Mouse (Mus musculus) MEL (cell line): ENCODE measurements around the gene Vps9d1.

Source experiments
- CHD1 ChIP-seq: IDR thresholded peaks from 2 replicates; pipeline ENCODE4 v1.6.1; 2012; ENCODE audit warnings: low read depth, mild to moderate bottlenecking, inconsistent platforms, low read length, improper control_type of control experiment
- CTCF ChIP-seq, 3 experiments: IDR thresholded peaks in 2 of 3; conservative IDR thresholded peaks in 1 of 3; 2 replicates each; pipeline ENCODE4 v1.5.1; 2011 to 2012; ENCODE audit warnings: low read length in 3 of 3, low read depth in 2 of 3, mild to moderate bottlenecking in 2 of 3, improper control_type of control experiment in 1 of 3, inconsistent platforms in 1 of 3, mixed read lengths in 1 of 3, moderate library complexity in 1 of 3; ENCODE audit not compliant: control insufficient read depth in 1 of 3, insufficient read depth in 1 of 3, poor library complexity in 1 of 3, severe bottlenecking in 1 of 3
- MAZ ChIP-seq: IDR thresholded peaks from 2 replicates; pipeline ENCODE4 v1.6.1; 2012; ENCODE audit warnings: low read depth, mild to moderate bottlenecking, inconsistent platforms, low read length, improper control_type of control experiment
- POLR2A ChIP-seq, 2 experiments: IDR thresholded peaks; 2 replicates each; pipeline ENCODE4 v1.6.1; 2011 to 2012; ENCODE audit warnings: low read length in 2 of 2, mild to moderate bottlenecking in 2 of 2, control low read depth in 1 of 2, improper control_type of control experiment in 1 of 2, low read depth in 1 of 2, moderate library complexity in 1 of 2; ENCODE audit not compliant: control insufficient read depth in 1 of 2, insufficient read depth in 1 of 2, poor library complexity in 1 of 2

- TF ChIP-seq CHD1 (no peak), POLR2A (IDR thresholded peaks at IDR 0.05; ENCODE audit: control insufficient read depth in 1 of 2, insufficient read depth in 1 of 2, low read depth in 1 of 2, low read length in 2 of 2, poor library complexity in 1 of 2) (no peak), CTCF (IDR thresholded peaks at IDR 0.05 in 2 of 3, conservative IDR thresholded peaks at IDR 0.05 in 1 of 3; ENCODE audit: control insufficient read depth in 1 of 3, insufficient read depth in 1 of 3, low read depth in 2 of 3, low read length in 3 of 3, poor library complexity in 1 of 3, severe bottlenecking in 1 of 3) (no peak), MAZ (no peak)
These were observed 3.0 kb upstream of the Vps9d1 start for GRCm38 (mm10) chr8:123257114-123257513.
